Mouse (Mus musculus): Measurements from ENCODE around the gene Pmfbp1. TPM values are rescaled to one million over a fixed set of nuclear protein-coding genes. Genes with fewer than 3 reads are reported as not detected.

The Pmfbp1 gene
- polyA plus RNA-seq, 1 experiment from 2014 or later, result not detected

DNA sequence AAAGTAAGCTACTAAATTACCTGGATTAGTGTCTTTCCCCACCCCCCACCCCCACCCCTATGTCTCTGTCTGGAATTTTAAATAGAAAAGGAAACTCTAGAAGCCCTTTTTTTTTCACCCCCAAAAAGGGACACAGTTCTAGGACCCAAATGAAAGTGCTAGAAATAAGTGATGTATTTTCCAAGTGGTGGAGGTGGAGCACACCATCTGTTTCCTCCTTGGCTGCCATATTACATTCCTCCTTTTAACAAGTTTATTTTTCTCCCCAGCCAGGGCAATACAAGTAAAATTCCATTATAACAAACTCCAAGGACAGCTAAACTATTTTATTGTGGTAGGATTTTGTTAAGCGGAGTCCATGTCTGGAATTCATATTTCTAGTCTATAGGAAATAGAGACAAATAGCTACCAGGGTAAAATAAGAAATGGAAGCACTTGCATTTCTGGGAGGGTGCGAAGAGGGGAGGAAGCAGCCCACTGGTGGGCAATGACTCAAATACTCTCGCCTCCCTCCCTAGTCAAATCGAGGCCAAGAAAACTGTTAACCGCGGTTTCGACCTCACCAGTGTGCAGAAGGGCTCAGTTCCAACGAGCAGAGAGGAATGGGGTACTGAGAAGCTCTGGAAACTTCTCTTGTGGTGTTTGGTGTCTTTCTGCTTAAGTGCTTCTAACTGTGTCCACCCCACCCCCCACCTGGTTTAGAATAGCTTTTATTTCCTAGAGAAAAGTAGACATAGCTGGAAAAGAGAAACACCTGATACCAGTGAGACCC is 49.1 kb downstream of the Pmfbp1 start:
- no peak for DNase-seq (ENCODE audit: low spot score)
- WGBS, result 72% methylated on average over 8 of the region's 8 CpGs
- ATAC-seq (ENCODE audit: low FRiP score, low TSS enrichment), result no peak
- Histone ChIP-seq H3K4me3 (ENCODE audit: low read depth, low read length) (no peak overlapping the region), H3K4me2 (replicated peaks; ENCODE audit: low read depth) (no peak overlapping the region), H3K9ac (ENCODE audit: low read length) (no peak overlapping the region), H3K4me1 (replicated peaks; ENCODE audit: control insufficient read depth, insufficient read depth) (no peaks in the 10 kb centered on the region), H3K27ac (replicated peaks) (no peak overlapping the region), H3K9me3 (ENCODE audit: control insufficient read depth, low read length) (no peaks in the 10 kb centered on the region), H3K36me3 (ENCODE audit: control insufficient read depth, insufficient read depth, low read length) (peaks cover 3% of the 10 kb centered on the region), H3K27me3 (ENCODE audit: control insufficient read depth, insufficient read depth, low read length) (no peaks in the 10 kb centered on the region)
- TF ChIP-seq CTCF (IDR thresholded peaks at IDR 0.05; ENCODE audit: low read depth) (no peak), EP300 (optimal IDR thresholded peaks at IDR 0.05) (no peak)

GRCm38 (mm10) chr8:109544049-109544448 is 50.2 kb downstream of the Pmfbp1 start:
- H3K27ac ChIP-seq (replicated peaks), result no peak overlapping the region
- DNase-seq (ENCODE audit: low spot score) (no peak), ATAC-seq (ENCODE audit: low FRiP score, low TSS enrichment) (no peak)
- no peaks in the 10 kb centered on the region for H3K27me3 ChIP-seq (ENCODE audit: control insufficient read depth, insufficient read depth, low read length)
- no peaks in the 10 kb centered on the region for H3K4me1 ChIP-seq (replicated peaks; ENCODE audit: control insufficient read depth, insufficient read depth)
- no peak overlapping the region for H3K4me3 ChIP-seq (ENCODE audit: low read depth, low read length)
- no peak overlapping the region for H3K4me2 ChIP-seq (replicated peaks; ENCODE audit: low read depth)
- 49% methylated on average over 3 of the region's 3 CpGs for WGBS
- TF ChIP-seq CTCF (IDR thresholded peaks at IDR 0.05; ENCODE audit: low read depth) (no peak), EP300 (optimal IDR thresholded peaks at IDR 0.05) (no peak)
- no peak overlapping the region for H3K9ac ChIP-seq (ENCODE audit: low read length)
- peaks cover 7% of the 10 kb centered on the region for H3K36me3 ChIP-seq (ENCODE audit: control insufficient read depth, insufficient read depth, low read length)
- H3K9me3 ChIP-seq (ENCODE audit: control insufficient read depth, low read length), result no peaks in the 10 kb centered on the region

GRCm38 (mm10) chr8:109551663-109552062 is 57.8 kb downstream of the Pmfbp1 start:
- TF ChIP-seq CTCF (IDR thresholded peaks at IDR 0.05; ENCODE audit: low read depth) (peak; percentile 69), EP300 (optimal IDR thresholded peaks at IDR 0.05) (no peak)
- Histone ChIP-seq H3K36me3 (ENCODE audit: control insufficient read depth, insufficient read depth, low read length) (peaks cover 59% of the 10 kb centered on the region), H3K4me3 (ENCODE audit: low read depth, low read length) (no peak overlapping the region), H3K4me1 (replicated peaks; ENCODE audit: control insufficient read depth, insufficient read depth) (no peaks in the 10 kb centered on the region), H3K9me3 (ENCODE audit: control insufficient read depth, low read length) (no peaks in the 10 kb centered on the region), H3K9ac (ENCODE audit: low read length) (no peak overlapping the region), H3K27ac (replicated peaks) (no peak overlapping the region), H3K27me3 (ENCODE audit: control insufficient read depth, insufficient read depth, low read length) (no peaks in the 10 kb centered on the region), H3K4me2 (replicated peaks; ENCODE audit: low read depth) (no peak overlapping the region)
- DNase-seq (ENCODE audit: low spot score) (no peak), ATAC-seq (ENCODE audit: low FRiP score, low TSS enrichment) (0 out of 2 replicates have a peak, but pooled peaks have one; percentile 9)
- WGBS, result 43% methylated on average over 3 of the region's 3 CpGs

DNA sequence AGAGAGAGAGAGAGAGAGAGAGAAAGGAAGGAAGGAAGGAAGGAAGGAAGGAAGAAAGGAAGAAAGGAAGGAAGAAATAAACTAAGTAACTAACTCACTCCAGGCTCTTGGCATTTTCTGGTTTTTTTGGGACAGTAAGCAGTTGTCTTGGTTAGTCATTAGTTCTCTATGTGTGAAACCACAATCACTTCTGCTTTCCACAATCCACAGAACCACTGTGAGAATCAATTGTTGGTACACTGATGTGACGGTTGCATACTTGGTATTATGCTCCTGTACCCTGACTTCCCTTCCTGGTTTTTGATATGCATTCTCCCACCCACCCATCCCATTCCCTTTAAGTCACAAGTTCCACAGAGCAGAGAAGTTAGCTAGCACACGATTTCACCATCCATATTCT is 70.1 kb downstream of the Pmfbp1 start:
- H3K27ac ChIP-seq (replicated peaks), result no peak overlapping the region
- DNase-seq (ENCODE audit: low spot score) (no peak), ATAC-seq (ENCODE audit: low FRiP score, low TSS enrichment) (no peak)
- no peak overlapping the region for H3K9ac ChIP-seq (ENCODE audit: low read length)
- no peaks in the 10 kb centered on the region; the same call in 1 of the 2 replicates for H3K4me1 ChIP-seq (replicated peaks; ENCODE audit: control insufficient read depth, insufficient read depth)
- no peaks in the 10 kb centered on the region for H3K9me3 ChIP-seq (ENCODE audit: control insufficient read depth, low read length)
- TF ChIP-seq CTCF (IDR thresholded peaks at IDR 0.05; ENCODE audit: low read depth) (no peak), EP300 (optimal IDR thresholded peaks at IDR 0.05) (no peak)
- H3K36me3 ChIP-seq (ENCODE audit: control insufficient read depth, insufficient read depth, low read length), result peaks cover 23% of the 10 kb centered on the region
- H3K27me3 ChIP-seq (ENCODE audit: control insufficient read depth, insufficient read depth, low read length), result no peaks in the 10 kb centered on the region
- no peak overlapping the region for H3K4me2 ChIP-seq (replicated peaks; ENCODE audit: low read depth)
- H3K4me3 ChIP-seq (ENCODE audit: low read depth, low read length), result no peak overlapping the region
- WGBS, result 73% methylated on average over 2 of the region's 2 CpGs

- Histone ChIP-seq H3K4me1 (replicated peaks; ENCODE audit: control insufficient read depth, insufficient read depth) (no peaks in the 10 kb centered on the region; the same call in 1 of the 2 replicates), H3K4me3 (ENCODE audit: low read depth, low read length) (peak overlapping the region; percentile 88), H3K9me3 (ENCODE audit: control insufficient read depth, low read length) (no peaks in the 10 kb centered on the region), H3K4me2 (replicated peaks; ENCODE audit: low read depth) (peak overlapping the region; percentile 78), H3K27ac (replicated peaks) (peak overlapping the region; percentile 97), H3K36me3 (ENCODE audit: control insufficient read depth, insufficient read depth, low read length) (peaks cover 18% of the 10 kb centered on the region), H3K9ac (ENCODE audit: low read length) (peak overlapping the region; percentile 96), H3K27me3 (ENCODE audit: control insufficient read depth, insufficient read depth, low read length) (no peaks in the 10 kb centered on the region)
- no peak for ATAC-seq (ENCODE audit: low FRiP score, low TSS enrichment)
- no peak for DNase-seq (ENCODE audit: low spot score)
- no peak for TF ChIP-seq EP300 (optimal IDR thresholded peaks at IDR 0.05)
- TF ChIP-seq CTCF (IDR thresholded peaks at IDR 0.05; ENCODE audit: low read depth), result no peak
- WGBS, result 2% methylated on average over 10 of the region's 10 CpGs
Measured at GRCm38 (mm10) chr8:109564766-109565165, 70.9 kb downstream of the Pmfbp1 start.
